ENCODE assay signal across 8 mouse cellular contexts in the genomic region with DNA sequence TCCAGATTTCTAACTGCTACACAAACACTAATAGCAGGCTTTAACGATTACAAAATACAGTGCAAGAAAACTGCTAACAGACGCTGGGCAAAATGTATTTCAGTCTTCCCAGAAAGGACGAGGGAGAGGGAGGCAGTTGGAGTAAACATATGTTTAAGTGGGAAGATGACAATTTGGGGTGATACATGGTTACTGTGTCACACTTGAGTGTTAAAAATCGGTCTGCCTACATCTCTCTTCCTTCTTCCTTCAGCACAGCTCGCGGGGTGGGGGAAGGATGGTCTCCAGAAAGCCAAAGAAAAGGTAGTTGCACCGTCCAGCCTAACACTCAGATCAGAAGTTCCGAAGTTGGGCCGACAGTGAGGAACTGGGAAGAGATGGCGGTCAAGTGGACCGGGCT. TPM values are rescaled to one million over a fixed set of nuclear protein-coding genes. Genes with fewer than 3 reads are reported as not detected.
A peak's percentile ranks its signal among the peaks of the same experiment; 100 is the strongest.
DNase-seq lines count a peak whose midpoint lies in the region; ATAC-seq lines count a peak whose summit lies in the region.

No protein-coding gene starts in this region.

- peak overlapping the region; percentile 86 for H3K4me3 ChIP-seq in heart, embryonic 12.5 days
- H3K4me3 ChIP-seq in embryonic facial prominence, embryonic 14.5 days (ENCODE audit: low read depth, low read length) = peak overlapping the region; percentile 73
- H3K4me3 ChIP-seq in neural tube, embryonic 12.5 days = peak overlapping the region; percentile 87

- H3K4me1 ChIP-seq in heart, embryonic 12.5 days (replicated peaks) = no peaks in the 10 kb centered on the region
- H3K4me1 ChIP-seq in embryonic facial prominence, embryonic 14.5 days (ENCODE audit: control insufficient read depth, insufficient read depth, low read length) = peaks cover 7% of the 10 kb centered on the region
- peaks cover 4% of the 10 kb centered on the region for H3K4me1 ChIP-seq in neural tube, embryonic 12.5 days

- no peaks in the 10 kb centered on the region for H3K27me3 ChIP-seq in heart, embryonic 12.5 days (replicated peaks)
- H3K27me3 ChIP-seq in embryonic facial prominence, embryonic 14.5 days (replicated peaks; ENCODE audit: control insufficient read depth, insufficient read depth, low read length) = no peaks in the 10 kb centered on the region
- no peaks in the 10 kb centered on the region for H3K27me3 ChIP-seq in neural tube, embryonic 12.5 days (replicated peaks)

- H3K36me3 ChIP-seq in heart, embryonic 12.5 days = no peaks in the 10 kb centered on the region
- no peaks in the 10 kb centered on the region for H3K36me3 ChIP-seq in embryonic facial prominence, embryonic 14.5 days (ENCODE audit: control insufficient read depth, insufficient read depth, low read length)
- H3K36me3 ChIP-seq in neural tube, embryonic 12.5 days = no peaks in the 10 kb centered on the region

- under 1% methylated on average over 11 of the region's 11 CpGs for WGBS in heart, embryonic 12.5 days
- 0% methylated on average over 11 of the region's 11 CpGs for WGBS in embryonic facial prominence, embryonic 14.5 days
- WGBS in neural tube, embryonic 12.5 days = 2% methylated on average over 11 of the region's 11 CpGs

- no peak for ATAC-seq in heart, embryonic 12.5 days (ENCODE audit: insufficient number of reproducible peaks, low FRiP score)
- ATAC-seq in CD4-positive, CD25-positive, alpha-beta regulatory T cell, adult 4 months = peak; percentile 5
- ATAC-seq in embryonic facial prominence, embryonic 14.5 days (ENCODE audit: low read depth) = no peak
- no peak for ATAC-seq in neural tube, embryonic 12.5 days (ENCODE audit: low FRiP score, low read depth)

- DNase-seq in heart, adult 9 months (ENCODE audit: low spot score in 2 of 2) = no peak
- no peak for DNase-seq in embryonic facial prominence, embryonic 14.5 days (ENCODE audit: low spot score)
- DNase-seq in left cerebral cortex, adult 9 months (ENCODE audit: low spot score in 2 of 2) = peak; percentile 20 to 48
- DNase-seq in cerebellum, adult 9-11 months = no peak
- DNase-seq in T-cell, adult 2 months (ENCODE audit: low spot score) = no peak

- peak overlapping the region; percentile 85 for H3K9ac ChIP-seq in heart, embryonic 12.5 days
- H3K9ac ChIP-seq in embryonic facial prominence, embryonic 14.5 days (ENCODE audit: low read depth, low read length) = peak overlapping the region; percentile 84
- peak overlapping the region; percentile 84 for H3K9ac ChIP-seq in neural tube, embryonic 12.5 days

- H3K9me3 ChIP-seq in heart, embryonic 12.5 days (replicated peaks) = no peaks in the 10 kb centered on the region
- no peaks in the 10 kb centered on the region for H3K9me3 ChIP-seq in embryonic facial prominence, embryonic 14.5 days (ENCODE audit: control insufficient read depth, low read length)
- H3K9me3 ChIP-seq in neural tube, embryonic 12.5 days = no peaks in the 10 kb centered on the region

- H3K27ac ChIP-seq in heart, embryonic 12.5 days (ENCODE audit: poor library complexity, severe bottlenecking) = peak overlapping the region; percentile 96
- H3K27ac ChIP-seq in embryonic facial prominence, embryonic 14.5 days (replicated peaks; ENCODE audit: low read depth, low read length) = peak overlapping the region; percentile 98
- H3K27ac ChIP-seq in neural tube, embryonic 12.5 days = peak overlapping the region; percentile 94; the same call in 1 of the 2 replicates

- peak overlapping the region; percentile 74 for H3K4me2 ChIP-seq in heart, embryonic 12.5 days
- H3K4me2 ChIP-seq in embryonic facial prominence, embryonic 14.5 days (ENCODE audit: low read depth, low read length) = peak overlapping the region; percentile 66
- peak overlapping the region; percentile 69 for H3K4me2 ChIP-seq in neural tube, embryonic 12.5 days (replicated peaks)

RNA-seq across cellular contexts. Expression of a gene that starts 0.8 kb away (rescaled TPM):
- polyA plus RNA-seq in heart, embryonic 12.5 days (2016; fragmentation: Nextera tagmentation; extraction: Ambion mirVana) = 25.2 and 25.9 TPM in 2 replicates
- 10 to 100 TPM; 15.8 to 25.1 TPM for polyA plus RNA-seq in CD4-positive, CD25-positive, alpha-beta regulatory T cell, adult 4 months (2017; shearing (Covaris generic))
- 35.5 and 35.7 TPM in 2 replicates for polyA plus RNA-seq in embryonic facial prominence, embryonic 14.5 days (2014; fragmentation: Nextera tagmentation; extraction: Ambion mirVana)
- polyA plus RNA-seq in neural tube, embryonic 12.5 days (2016; fragmentation: Nextera tagmentation; extraction: Ambion mirVana) = 30.4 and 31.7 TPM in 2 replicates

Comparison
In these comparisons a context has a peak if more than half of its experiments do, and no peak if none do; other contexts are left out.
1. DNase-seq: peak in left cerebral cortex, adult 9 months (2 of 2); none in heart, adult 9 months (0 of 2), embryonic facial prominence, embryonic 14.5 days (single experiment), cerebellum, adult 9-11 months (single experiment) and T-cell, adult 2 months (single experiment).
2. Peak in every context shown above with its lines, with median percentiles within 50 percentile points of each other: H3K27ac ChIP-seq, H3K4me2 ChIP-seq, H3K4me3 ChIP-seq and H3K9ac ChIP-seq.